21 mouse cellular contexts compared by ENCODE assay signal in genomic region chr1:72856209-72856909, GRCm38 (mm10). TPM values are rescaled to one million over a fixed set of nuclear protein-coding genes. Genes with fewer than 3 reads are reported as not detected.
DNase-seq lines count a peak whose midpoint lies in the region; ATAC-seq and TF ChIP-seq lines count a peak whose summit lies in the region.
"Had no signal": no experiment of that assay in that cellular context is flagged by ENCODE, and none has a peak within 500 bp of the region (broad histone marks: within the 10 kb centered on the region; RNA-seq: fewer than 3 reads in every experiment).

No protein-coding gene starts in this region.

- ATAC-seq in heart, embryonic 16.5 days (replicated peaks; ENCODE audit: extremely low read depth, insufficient read depth, low FRiP score) = peak; percentile 2; the same call in 1 of the 2 replicates
- 0 out of 2 replicates have a peak, but pooled peaks have one; percentile 18 for ATAC-seq in kidney, postnatal 0 days (replicated peaks; ENCODE audit: low FRiP score, low read depth)
- ATAC-seq in embryonic facial prominence, embryonic 13.5 days (ENCODE audit: insufficient number of reproducible peaks, insufficient read depth, low FRiP score, low TSS enrichment, low read depth) = 0 out of 2 replicates have a peak, but pooled peaks have one; percentile 23
- ATAC-seq in embryonic facial prominence, embryonic 15.5 days (ENCODE audit: insufficient number of reproducible peaks, low FRiP score, low TSS enrichment, low read depth) = peak; percentile 42
- ATAC-seq in megakaryocyte-erythroid progenitor cell, adult 5-6 weeks (replicated peaks; ENCODE audit: low FRiP score, low TSS enrichment, poor library complexity, severe bottlenecking) = no peak
- ATAC-seq: forebrain, embryonic 14.5 days; inflammation-experienced regulatory T-cells, adult 6 months; midbrain, embryonic 16.5 days had no signal

- DNase-seq in heart, postnatal 4 days = no peak
- DNase-seq in kidney, postnatal 0 days (ENCODE audit: low spot score) = no peak
- DNase-seq in kidney, adult 18-20 months = no peak
- DNase-seq in frontal cortex, postnatal 25 days (ENCODE audit: low spot score in 2 of 2) = no peak
- DNase-seq: cerebellum, adult 18-20 months; cerebellum, postnatal 25 days; embryo, embryonic 11 days; gastrocnemius, postnatal 36 days; lung, postnatal 14 days; right cerebral cortex, adult 18-20 months; thymus, adult 18-20 months had no signal

- no peak overlapping the region for H3K9ac ChIP-seq in heart, embryonic 16.5 days (ENCODE audit: low read length)
- no peak overlapping the region for H3K9ac ChIP-seq in kidney, postnatal 0 days (ENCODE audit: low read depth, low read length)
- H3K9ac ChIP-seq in embryonic facial prominence, embryonic 13.5 days = no peak overlapping the region
- H3K9ac ChIP-seq in embryonic facial prominence, embryonic 15.5 days = no peak overlapping the region
- H3K9ac ChIP-seq: heart, embryonic 13.5 days had no signal

- 73% methylated on average over 19 of the region's 19 CpGs for WGBS in heart, embryonic 16.5 days
- 74% methylated on average over 19 of the region's 19 CpGs for WGBS in kidney, postnatal 0 days
- 82% methylated on average over 19 of the region's 19 CpGs for WGBS in embryonic facial prominence, embryonic 13.5 days
- 78% methylated on average over 19 of the region's 19 CpGs for WGBS in embryonic facial prominence, embryonic 15.5 days

- H3K27ac ChIP-seq in heart, embryonic 16.5 days (ENCODE audit: low read length) = no peak overlapping the region
- no peak overlapping the region for H3K27ac ChIP-seq in kidney, postnatal 0 days
- no peak overlapping the region; the same call in 1 of the 2 replicates for H3K27ac ChIP-seq in embryonic facial prominence, embryonic 13.5 days
- no peak overlapping the region for H3K27ac ChIP-seq in embryonic facial prominence, embryonic 15.5 days (replicated peaks)
- H3K27ac ChIP-seq: heart, embryonic 13.5 days had no signal

- no peaks in the 10 kb centered on the region for H3K9me3 ChIP-seq in heart, embryonic 16.5 days (replicated peaks; ENCODE audit: control insufficient read depth, low read length)
- H3K9me3 ChIP-seq in kidney, postnatal 0 days (replicated peaks; ENCODE audit: low read length) = no peaks in the 10 kb centered on the region
- H3K9me3 ChIP-seq in embryonic facial prominence, embryonic 13.5 days = no peaks in the 10 kb centered on the region
- no peaks in the 10 kb centered on the region for H3K9me3 ChIP-seq in embryonic facial prominence, embryonic 15.5 days (replicated peaks)
- H3K9me3 ChIP-seq: heart, embryonic 13.5 days had no signal

- no peaks in the 10 kb centered on the region for H3K27me3 ChIP-seq in heart, embryonic 16.5 days (ENCODE audit: control insufficient read depth, insufficient read depth, low read length)
- no peaks in the 10 kb centered on the region for H3K27me3 ChIP-seq in kidney, postnatal 0 days (ENCODE audit: insufficient read depth, low read length)
- no peaks in the 10 kb centered on the region for H3K27me3 ChIP-seq in embryonic facial prominence, embryonic 13.5 days
- H3K27me3 ChIP-seq in embryonic facial prominence, embryonic 15.5 days = no peaks in the 10 kb centered on the region
- H3K27me3 ChIP-seq: heart, embryonic 13.5 days had no signal

- no peaks in the 10 kb centered on the region for H3K4me1 ChIP-seq in heart, embryonic 16.5 days (ENCODE audit: control insufficient read depth, insufficient read depth, low read length)
- no peaks in the 10 kb centered on the region for H3K4me1 ChIP-seq in kidney, postnatal 0 days (replicated peaks; ENCODE audit: insufficient read depth, low read length)
- 0 out of 2 replicates have a peak, but pooled peaks cover 6% of the 10 kb centered on the region for H3K4me1 ChIP-seq in embryonic facial prominence, embryonic 13.5 days
- peaks cover 8% of the 10 kb centered on the region for H3K4me1 ChIP-seq in embryonic facial prominence, embryonic 15.5 days

- no peak overlapping the region for H3K4me3 ChIP-seq in heart, embryonic 16.5 days (ENCODE audit: low read length)
- no peak overlapping the region for H3K4me3 ChIP-seq in kidney, postnatal 0 days (replicated peaks; ENCODE audit: low read depth, low read length)
- no peak overlapping the region for H3K4me3 ChIP-seq in embryonic facial prominence, embryonic 13.5 days
- H3K4me3 ChIP-seq in embryonic facial prominence, embryonic 15.5 days (replicated peaks) = no peak overlapping the region
- H3K4me3 ChIP-seq: erythroblast, embryonic 14.5 days; heart, embryonic 13.5 days had no signal

- no peaks in the 10 kb centered on the region for H3K36me3 ChIP-seq in heart, embryonic 16.5 days (ENCODE audit: control insufficient read depth, insufficient read depth)
- H3K36me3 ChIP-seq in kidney, postnatal 0 days (ENCODE audit: insufficient read depth, low read length) = peaks cover 14% of the 10 kb centered on the region
- peaks cover 30% of the 10 kb centered on the region for H3K36me3 ChIP-seq in embryonic facial prominence, embryonic 13.5 days
- H3K36me3 ChIP-seq in embryonic facial prominence, embryonic 15.5 days = peaks cover 41% of the 10 kb centered on the region

- TF ChIP-seq CTCF in kidney, postnatal 0 days (IDR thresholded peaks at IDR 0.05; ENCODE audit: low read depth) = 0 out of 2 replicates have a peak, but pooled peaks have one; percentile 5

- no peak overlapping the region for H3K4me2 ChIP-seq in heart, embryonic 16.5 days (ENCODE audit: low read depth, low read length)
- no peak overlapping the region for H3K4me2 ChIP-seq in kidney, postnatal 0 days (ENCODE audit: low read length)
- H3K4me2 ChIP-seq in embryonic facial prominence, embryonic 13.5 days = no peak overlapping the region
- no peak overlapping the region for H3K4me2 ChIP-seq in embryonic facial prominence, embryonic 15.5 days (replicated peaks)
- H3K4me2 ChIP-seq: heart, embryonic 13.5 days had no signal

RNA-seq across cellular contexts. Expression of gene Igfbp5, which starts 18.3 kb away (rescaled TPM):
- polyA plus RNA-seq in heart, embryonic 16.5 days (2015; fragmentation: Nextera tagmentation; extraction: Ambion mirVana) = 65.1 and 69.0 TPM in 2 replicates
- 100 to 1,000 TPM; 190 to 236 TPM for total RNA-seq in heart, postnatal 4 days (2021)
- polyA plus RNA-seq in kidney, postnatal 0 days (2015; fragmentation: Nextera tagmentation; extraction: Ambion mirVana) = 87.7 and 95.0 TPM in 2 replicates
- polyA plus RNA-seq in embryonic facial prominence, embryonic 13.5 days (2015; fragmentation: Nextera tagmentation; extraction: Ambion mirVana) = 141 and 165 TPM in 2 replicates
- 127 and 131 TPM in 2 replicates for polyA plus RNA-seq in embryonic facial prominence, embryonic 15.5 days (2015; fragmentation: Nextera tagmentation; extraction: Ambion mirVana)
- total RNA-seq in megakaryocyte-erythroid progenitor cell, adult 5-6 weeks (2014; fragmentation: Nextera tagmentation) = not detected in 2 replicates
- 0.53 TPM in 1 of 2 replicates, not detected in the other for total RNA-seq in megakaryocyte-erythroid progenitor cell, adult 5-6 weeks (2017)
- polyA plus RNA-seq: erythroblast, embryonic 14.5 days had no signal

RNA-seq across cellular contexts. Expression of gene Igfbp2, which starts 32.1 kb away (rescaled TPM):
- polyA plus RNA-seq in heart, embryonic 16.5 days (2015; fragmentation: Nextera tagmentation; extraction: Ambion mirVana) = 43.3 and 58.6 TPM in 2 replicates
- 1 to 10 TPM; 5.3 to 8.4 TPM for total RNA-seq in heart, postnatal 4 days (2021)
- 116 and 123 TPM in 2 replicates for polyA plus RNA-seq in kidney, postnatal 0 days (2015; fragmentation: Nextera tagmentation; extraction: Ambion mirVana)
- polyA plus RNA-seq in embryonic facial prominence, embryonic 13.5 days (2015; fragmentation: Nextera tagmentation; extraction: Ambion mirVana) = 469 and 555 TPM in 2 replicates
- polyA plus RNA-seq in embryonic facial prominence, embryonic 15.5 days (2015; fragmentation: Nextera tagmentation; extraction: Ambion mirVana) = 728 and 790 TPM in 2 replicates
- total RNA-seq in megakaryocyte-erythroid progenitor cell, adult 5-6 weeks (2014; fragmentation: Nextera tagmentation) = not detected in 2 replicates
- total RNA-seq in megakaryocyte-erythroid progenitor cell, adult 5-6 weeks (2017) = not detected in 2 replicates
- total RNA-seq: megakaryocyte, adult 5-6 weeks had no signal
- polyA plus RNA-seq: inflammation-experienced regulatory T-cells, adult 6 months had no signal
